Mouse (Mus musculus): ENCODE data around the gene Dsp.

Gene Dsp

DNA sequence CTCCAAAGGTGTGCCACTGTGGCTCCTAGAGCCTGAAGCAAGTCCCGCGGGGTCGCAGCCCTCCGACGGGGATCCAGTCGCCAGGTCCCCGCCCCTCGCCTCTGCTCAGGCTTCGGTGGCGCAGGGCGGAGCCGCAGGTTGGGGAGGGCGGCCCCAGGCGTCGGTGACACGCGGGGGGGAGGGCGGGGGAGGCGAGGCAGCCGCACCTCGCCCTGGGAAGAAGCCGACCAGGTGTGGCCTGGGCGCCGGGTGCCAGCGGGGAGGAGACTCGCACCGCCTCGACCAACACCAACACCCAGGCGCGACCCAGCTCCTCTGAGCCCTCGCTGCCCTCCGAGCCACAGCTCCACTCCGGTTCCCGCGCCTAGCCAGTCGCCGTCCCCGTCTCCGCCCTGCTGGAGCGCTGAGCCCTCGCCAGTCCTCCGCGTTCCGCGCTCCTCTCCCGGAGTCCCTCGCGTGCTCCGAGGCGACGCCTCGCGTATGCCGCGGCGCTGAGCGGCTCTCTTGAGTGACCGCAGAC is at the start of gene Dsp:
Gene Dsp, plus strand, starts transcription at position 226 of the 520 bp plus-strand sequence.
- in situ Hi-C loops (cut with MboI): no loop called here

DNA sequence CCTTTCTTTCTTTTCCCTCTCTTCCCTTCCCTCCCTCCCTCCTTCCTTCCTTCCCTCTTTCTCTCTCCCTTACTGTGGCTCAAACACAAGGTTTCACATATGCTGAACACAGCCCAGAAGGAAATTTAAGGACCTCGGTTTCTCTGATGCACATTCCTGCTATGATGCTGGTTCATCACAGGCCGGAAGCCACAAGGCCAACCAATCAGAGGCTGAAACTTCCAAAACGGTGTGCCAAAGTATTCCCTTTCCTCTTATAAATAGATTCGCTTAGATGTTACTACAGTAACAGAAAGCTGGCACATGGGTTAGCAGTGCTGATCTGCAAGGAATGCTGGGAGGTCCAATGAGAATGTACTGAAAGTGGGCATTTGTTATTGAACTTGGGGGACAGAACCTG is 47.7 kb upstream of the Dsp start:
- in situ Hi-C loops (cut with MboI): no loop called here

DNA sequence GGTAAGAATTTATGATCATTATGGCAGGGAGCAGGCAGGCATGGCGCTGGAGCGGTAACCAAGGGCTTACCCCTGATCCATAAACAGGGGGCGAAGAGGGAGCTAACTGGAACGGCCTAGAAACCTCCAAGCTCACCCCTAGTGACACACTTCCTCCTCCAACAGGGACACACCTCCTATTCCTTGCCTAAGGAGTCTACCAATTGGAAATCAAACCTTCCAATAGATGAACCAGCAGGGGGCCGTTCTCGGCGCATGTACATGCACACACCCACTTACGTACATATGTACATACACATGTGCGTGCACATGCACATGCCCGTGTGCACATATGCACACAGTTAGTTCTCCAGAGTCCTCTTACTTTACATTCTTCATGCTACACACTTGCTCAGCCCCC is 46.6 kb upstream of the Dsp start:
- in situ Hi-C loops (cut with MboI): no loop called here

DNA sequence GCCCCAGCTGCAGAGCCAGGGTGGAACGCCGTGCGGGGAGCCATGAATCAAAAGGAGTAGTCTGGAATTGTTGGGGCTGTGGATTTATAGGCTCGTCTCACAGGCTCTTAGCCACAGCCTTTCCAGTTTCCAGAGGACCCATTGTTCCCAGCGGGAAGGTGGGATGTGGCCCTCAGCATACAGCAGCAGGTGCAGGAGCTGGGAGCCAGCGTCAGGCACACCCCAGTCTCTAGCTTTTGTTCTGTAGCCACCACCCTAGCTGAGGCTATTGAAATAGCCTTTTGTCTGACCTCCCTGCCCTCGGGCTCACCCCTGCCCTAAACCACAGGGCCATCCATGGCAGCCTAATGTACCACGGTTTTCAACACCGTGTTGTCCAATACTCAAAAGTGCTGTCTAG is 42.0 kb upstream of the Dsp start:
- in situ Hi-C loops (cut with MboI): no loop called here

DNA sequence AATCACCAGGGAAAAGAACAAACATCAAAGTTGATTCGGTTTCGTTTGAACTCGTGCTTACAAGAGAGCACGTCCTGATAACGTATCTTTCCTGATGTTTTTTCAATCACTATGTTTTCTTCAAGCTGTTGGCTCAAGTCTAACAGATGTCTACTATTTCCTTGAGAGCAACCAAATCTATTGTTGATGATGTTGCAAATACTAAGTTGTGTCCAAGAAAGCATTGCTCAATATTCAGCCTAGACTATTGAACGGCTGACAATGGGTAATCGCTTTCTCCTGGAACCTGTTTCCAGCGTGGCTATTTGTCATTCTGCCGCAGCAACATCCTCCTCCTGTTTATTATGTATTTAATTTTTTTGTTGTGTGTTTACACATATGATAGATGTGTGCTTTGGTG is 28.8 kb upstream of the Dsp start:
- in situ Hi-C loops (cut with MboI): no loop called here

DNA sequence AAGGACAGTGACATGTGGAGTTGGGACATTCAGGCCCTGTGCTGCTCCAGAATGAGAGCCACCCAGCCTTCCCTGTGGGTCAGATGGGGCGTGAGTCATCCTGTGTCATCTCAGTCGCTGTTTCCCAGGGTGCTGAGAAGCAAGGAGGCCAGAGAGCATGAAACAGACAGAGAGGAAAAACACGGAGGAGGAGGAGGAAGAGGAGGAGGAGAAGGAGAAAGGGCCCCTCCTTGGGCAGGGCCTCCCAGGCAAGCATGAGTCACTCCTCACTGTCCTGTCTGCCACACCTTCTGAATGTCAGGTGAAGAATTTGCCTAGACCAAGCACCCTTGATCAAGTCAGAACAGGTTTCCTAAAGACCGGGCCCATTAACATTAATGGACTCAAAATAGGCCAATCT is 27.4 kb upstream of the Dsp start:
- in situ Hi-C loops (cut with MboI): no loop called here

DNA sequence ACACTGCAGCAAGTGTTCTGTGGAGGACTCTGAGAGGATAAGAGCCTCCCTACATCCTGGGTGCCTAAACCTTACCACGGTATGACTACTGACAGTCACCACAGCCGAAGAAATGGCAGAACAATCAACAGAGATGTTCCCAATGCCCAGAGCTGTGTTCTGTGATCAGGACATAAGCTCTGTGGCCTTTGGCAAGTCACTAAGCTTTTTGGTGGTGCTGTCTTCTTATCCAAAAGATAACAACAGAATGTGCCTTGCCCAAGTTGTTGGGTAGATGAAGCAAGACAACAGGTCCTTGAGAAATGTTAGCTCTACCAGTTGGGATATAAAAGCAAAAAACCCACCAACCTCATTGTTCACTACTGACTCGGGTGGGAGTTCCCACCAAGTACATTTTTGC is 23.4 kb upstream of the Dsp start:
- in situ Hi-C loops (cut with MboI): no loop called here

DNA sequence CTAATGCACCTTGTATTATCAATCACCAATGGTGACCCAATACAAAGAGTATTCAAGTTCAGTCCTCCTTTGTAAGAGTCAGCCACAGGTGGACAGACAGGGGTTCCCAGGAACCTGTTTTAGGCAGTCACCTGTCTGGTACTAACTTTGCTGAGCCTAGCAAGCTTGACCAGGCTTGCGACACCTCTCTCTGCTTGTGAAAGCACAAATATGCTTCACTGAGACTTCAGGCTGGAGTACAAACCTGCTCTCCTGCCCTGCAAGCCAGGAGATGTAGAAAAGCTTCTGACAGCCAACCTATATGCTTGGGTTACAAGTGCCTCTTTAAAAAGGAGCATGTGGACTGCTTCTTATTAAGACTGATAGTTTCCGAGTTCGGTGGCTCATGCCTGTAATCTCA is 22.8 kb upstream of the Dsp start:
- in situ Hi-C loops (cut with MboI): no loop called here

DNA sequence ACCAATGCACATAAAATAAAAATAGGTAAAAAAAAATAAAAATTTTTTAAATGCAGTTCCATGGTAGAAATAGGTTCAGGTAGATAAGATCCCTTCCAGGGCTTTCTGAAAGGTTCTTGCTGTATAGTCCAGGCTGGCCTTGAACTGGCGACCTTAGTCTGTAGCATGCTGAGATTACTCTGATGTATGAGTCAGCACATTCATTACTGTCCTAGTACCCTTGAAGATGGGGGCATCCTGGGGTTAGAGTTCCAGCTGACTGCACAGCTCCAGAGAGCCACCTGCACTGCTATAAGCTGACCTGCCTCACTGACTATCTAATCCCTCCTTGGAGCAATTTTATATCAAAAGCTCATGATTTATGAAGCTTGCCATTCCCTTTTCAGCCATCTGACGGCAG is 21.6 kb upstream of the Dsp start:
- in situ Hi-C loops (cut with MboI): no loop called here

DNA sequence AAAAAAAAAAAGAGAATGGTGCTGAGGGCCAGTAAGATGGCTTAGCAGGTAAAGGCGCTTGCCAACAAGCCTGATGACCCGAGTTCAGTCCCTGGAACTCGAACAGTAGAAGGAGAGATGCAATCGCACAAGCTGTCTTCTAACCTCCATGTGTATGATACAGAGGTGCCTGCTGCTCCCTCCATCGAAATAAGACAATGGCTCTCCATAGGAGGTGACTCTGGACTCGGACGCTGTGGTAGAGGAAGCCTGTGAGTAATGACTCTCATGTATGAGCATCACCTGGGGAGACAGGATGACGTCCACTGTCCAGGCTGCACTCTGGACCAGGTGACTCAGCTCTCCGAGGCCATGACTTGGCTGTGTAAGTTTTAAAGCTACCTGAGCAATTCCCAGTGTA is 21.0 kb upstream of the Dsp start:
- in situ Hi-C loops (cut with MboI): no loop called here

DNA sequence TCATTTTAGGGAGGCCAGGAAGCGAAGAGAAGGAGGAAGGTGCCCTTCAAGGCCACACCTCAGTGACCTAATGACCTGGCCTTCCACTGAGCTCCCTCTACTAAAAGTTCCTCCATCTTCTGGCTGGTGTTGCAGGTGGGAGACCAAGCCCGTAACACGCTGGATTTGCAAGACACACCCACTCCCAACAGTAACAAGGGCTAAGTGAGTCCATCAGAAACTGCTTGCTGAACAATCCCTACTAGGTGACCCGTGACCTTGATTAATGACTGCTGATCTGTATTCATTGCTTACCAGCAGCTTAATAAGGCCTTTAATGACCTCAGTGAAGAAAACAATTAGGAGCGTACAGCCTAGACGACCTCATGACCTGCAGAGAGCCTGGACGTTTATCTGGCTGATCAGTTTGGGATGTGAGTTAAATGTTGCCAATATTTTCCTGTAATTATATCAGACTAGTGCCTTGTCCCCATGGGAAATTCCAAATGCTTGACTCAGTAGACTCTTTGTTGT is 18.0 kb upstream of the Dsp start:
- in situ Hi-C loops (cut with MboI): no loop called here

DNA sequence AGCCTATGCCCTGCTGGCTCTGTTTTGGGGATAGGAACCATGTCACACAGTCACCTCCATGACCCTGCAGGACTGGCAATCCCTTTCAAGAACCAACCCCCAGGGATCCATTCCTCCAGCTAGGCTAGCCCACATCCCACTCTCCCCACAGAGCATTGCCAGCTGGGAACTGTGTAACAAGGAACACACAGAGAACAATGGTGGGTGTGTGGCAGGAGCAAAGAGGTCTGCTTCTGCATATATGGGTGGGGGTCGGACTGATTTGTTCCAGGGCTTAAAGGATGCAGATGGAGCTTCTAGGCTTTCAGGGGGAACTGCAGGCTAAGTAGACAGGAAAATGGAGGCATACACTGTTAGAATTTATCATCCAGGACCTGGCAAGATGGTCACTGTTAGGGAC is 10.6 kb upstream of the Dsp start:
- in situ Hi-C loops (cut with MboI): no loop called here

DNA sequence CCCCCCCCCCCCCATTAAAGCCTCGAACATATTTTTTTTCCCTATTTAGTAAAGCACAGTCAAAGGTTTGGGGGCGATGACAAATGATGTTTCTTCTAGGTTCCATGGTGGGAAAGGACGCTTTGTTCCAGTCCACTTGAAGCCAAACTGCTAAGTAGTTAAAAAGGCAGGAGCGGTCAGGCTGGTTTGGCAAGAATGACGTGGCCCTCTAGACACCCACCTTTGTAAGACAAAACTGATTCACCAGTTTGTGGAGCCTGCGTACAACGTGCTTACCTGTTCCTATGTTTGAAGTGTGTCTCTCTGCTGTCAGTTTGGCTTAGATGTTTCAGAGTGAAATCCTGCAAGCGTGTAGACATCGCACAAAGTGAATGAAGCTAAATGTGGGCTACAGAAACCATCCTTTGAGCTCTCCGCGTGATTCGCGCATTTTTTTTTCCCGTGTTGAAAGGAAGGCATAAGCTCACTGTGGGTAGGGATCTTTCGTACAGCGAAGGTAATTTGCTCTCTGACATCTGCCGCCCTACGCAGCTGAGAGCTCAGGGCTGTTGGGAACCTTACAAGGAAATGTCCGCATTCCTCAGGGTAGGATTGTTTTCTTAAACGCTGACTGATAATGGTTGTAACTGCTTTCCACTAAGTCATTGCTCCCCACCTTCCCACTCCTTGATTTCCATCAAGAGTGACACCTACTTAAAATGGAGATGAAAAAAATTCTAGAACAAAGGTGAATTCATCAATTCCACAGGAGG is 6.0 kb upstream of the Dsp start:
- in situ Hi-C loops (cut with MboI): no loop called here

DNA sequence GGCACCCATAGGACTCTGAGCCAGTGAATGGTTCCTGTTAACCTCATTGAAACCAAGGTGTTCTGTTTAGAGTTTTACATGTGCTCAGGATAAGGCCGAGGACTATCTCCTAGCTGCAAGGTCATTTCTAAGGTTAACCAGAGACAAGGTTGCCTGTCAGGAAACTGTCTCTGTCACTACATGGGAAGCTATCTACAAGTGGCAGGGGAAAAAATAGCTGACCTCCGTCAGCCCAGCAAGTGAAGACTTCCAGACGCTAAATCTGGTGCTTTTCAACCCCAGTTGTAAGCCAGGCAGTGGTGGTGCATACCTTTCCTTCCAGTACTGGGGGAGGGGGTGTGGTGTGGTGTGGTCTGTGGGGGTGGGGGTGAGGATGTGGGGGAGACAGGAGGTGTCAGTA is 2.7 kb upstream of the Dsp start:
- in situ Hi-C loops (cut with MboI): no loop called here

DNA sequence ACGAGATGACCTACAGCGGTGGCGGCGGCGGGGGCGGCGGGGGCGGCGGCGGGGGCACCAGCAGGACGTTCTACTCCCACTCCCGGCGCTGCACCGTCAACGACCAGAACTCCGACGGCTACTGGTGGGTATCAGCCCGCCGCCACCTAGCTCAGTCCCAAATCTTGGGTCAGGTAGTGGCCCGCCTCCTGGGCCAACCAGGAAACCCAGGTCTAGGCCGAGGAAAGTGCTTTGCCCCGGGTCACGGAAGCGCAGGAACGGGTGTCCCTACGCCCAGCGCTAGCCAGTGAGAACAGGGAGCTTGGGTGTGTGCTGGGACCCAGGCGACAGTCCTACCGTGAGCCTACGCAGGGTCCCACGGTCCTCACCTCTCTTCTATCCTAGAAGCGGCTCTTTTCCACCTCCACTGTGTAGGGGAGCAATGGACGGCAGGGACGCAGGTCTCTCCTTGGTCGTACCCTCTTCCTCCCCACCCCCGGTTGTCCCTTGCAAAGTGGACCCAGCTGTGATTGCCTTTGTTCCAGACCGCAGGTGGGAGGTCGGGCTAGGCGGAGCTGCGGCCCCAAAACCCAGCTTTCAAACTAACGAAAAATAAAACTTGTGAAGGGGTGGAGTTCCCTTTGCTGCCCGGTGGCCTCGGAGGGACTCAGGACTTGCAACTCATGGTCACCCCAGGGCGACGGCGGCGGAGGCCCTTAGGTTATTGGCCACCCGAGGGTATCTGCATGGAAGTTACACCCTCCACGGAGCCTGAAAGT is 756 bp downstream of the Dsp start:
- in situ Hi-C loops (cut with MboI): no loop called here

DNA sequence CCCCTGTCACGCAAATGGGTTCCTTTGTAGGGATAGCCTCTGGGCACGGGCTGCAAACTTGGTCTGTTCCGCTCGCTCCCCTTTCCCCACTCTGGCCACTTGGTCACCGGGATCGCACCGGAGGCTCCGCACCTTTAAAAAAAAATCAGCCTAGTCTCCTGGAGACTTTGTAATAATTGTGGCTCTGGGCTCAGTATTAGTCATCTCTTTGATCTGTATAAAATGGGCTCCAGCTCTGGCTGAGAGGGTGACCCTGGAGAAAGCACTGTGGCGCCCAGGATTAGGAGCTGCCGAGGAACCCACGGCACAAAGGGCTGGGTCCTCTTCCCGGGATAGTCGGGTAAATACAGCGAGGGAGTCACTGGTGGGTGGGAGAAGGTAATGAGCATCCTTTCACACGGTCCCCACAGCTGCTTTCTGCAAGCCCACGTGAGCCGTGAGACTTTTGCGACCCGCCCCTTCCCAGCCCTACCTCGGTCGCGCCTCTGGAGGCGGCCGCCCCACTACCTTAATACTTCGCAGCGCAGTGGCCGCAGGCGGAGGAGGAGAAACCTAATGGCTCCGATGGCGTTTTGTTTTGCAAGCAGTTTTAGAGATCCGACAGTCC is 1.4 kb downstream of the Dsp start:
- in situ Hi-C loops (cut with MboI): no loop called here

DNA sequence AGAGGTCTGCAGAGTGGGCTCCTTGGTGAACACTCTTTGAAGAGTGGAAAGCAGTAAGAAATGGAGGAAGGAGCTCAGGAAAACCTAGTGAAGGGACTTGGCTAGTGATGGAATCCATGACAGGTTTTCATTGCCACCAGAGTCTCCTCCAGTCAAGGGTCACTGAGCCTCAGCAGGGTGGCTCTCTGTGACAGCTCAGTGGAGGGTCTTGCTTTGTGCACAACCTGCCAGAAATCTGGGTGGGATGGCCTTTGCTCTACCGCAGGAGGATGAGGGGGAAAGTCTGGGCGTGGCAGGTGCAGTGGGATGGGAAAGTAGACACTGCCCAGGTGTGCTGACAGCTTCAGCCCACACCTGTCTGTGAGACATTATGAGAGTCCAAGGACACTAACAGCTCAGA is 4.4 kb downstream of the Dsp start:
- in situ Hi-C loops (cut with MboI): no loop called here

DNA sequence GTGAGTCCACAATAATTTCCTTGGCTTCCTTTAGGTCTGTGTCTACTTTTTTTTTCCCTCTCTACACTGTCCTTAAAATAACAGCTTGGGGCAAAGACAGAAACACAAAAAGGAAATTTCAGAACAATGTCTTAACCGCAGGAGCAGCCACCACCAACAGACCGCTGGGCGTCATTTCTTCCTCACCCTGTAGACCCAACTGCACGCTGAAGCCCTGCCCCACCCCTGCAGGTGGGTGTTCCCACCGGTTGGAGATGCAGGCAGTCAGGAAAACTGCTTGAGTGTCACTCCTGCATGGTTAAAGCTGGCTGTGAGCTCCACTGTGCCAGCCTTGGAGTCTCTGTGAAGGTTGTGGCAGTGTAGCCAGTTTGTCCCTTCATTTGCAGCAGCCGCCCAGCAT is 6.5 kb downstream of the Dsp start:
- in situ Hi-C loops (cut with MboI): no loop called here

DNA sequence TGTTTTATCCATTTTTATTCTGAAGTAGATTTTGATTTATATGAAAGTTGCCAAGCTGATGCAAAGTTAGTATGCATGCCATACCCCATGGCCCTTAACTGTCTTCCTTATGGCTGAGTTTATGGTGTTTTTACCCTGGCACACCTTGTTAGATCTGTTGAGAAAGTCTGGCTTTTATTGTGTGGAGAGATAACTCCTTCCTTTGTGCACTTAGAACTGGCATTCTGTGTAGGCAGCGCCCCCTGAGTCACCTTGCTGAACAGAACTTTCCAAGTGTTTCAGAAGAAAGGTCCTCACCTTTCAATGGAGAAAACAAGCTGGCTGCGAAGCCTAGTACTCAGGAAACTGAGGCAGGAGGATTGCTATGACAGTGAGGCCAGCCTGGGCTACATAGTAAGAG is 10.9 kb downstream of the Dsp start:
- in situ Hi-C loops (cut with MboI): no loop called here

DNA sequence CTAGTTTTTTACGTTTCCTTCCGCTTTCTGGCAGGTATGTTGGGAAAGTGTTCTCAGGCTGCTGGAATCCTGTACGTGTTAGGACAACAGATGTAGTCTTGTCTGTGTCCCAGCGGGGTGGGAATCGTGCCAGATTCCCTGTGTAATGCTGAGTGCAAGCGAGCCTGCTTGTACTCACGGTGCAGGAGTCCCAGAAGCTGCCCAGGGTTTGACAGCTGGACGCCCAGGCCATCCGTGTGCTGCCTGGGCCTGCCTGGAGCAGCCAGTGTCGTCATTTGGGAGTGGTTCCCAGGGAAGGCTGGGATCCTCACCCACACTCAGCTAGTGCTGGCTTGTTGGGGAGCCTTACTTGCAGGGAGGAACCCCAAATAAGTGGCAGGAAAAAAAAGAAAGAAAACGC is 11.6 kb downstream of the Dsp start:
- in situ Hi-C loops (cut with MboI): no loop called here

DNA sequence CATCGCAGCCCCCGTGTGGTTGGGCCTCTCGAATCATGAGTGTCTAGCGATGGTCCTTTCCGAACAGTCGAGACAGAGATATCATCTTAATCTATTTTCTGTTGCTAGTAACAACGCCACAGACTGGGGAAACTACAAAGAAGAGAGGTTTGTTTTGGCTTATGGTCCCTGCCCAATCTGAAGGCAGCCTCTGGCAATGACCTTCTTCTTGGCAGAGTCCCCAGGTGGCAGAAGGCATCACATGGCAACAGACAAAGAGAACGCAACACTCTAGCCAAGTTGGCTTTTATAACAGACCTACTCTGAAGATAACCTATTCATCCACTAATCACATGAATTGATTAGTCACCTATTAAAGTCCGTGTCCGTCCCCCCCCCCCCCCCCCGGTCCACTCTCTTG is 13.8 kb downstream of the Dsp start:
- in situ Hi-C loops (cut with MboI): no loop called here

DNA sequence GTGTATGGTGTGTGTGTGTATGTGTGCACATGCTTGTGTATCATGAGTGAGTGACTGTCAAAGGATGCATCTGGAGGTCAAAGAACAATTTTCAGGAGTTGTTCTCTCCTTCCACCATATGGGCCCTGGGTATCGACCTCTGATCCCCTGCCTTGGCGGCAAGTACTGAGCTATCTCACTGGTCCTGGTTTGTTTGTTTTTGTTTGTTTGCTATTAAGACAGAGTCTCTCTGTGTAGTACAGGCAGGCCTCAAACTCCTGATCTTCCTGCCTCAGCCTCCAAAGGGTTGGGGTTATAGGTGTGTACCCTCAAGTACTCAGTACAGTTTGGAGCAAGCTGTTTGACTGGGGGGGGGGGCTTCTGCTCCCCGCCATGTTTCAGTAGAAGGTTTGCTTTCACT is 16.0 kb downstream of the Dsp start:
- in situ Hi-C loops (cut with MboI): no loop called here

DNA sequence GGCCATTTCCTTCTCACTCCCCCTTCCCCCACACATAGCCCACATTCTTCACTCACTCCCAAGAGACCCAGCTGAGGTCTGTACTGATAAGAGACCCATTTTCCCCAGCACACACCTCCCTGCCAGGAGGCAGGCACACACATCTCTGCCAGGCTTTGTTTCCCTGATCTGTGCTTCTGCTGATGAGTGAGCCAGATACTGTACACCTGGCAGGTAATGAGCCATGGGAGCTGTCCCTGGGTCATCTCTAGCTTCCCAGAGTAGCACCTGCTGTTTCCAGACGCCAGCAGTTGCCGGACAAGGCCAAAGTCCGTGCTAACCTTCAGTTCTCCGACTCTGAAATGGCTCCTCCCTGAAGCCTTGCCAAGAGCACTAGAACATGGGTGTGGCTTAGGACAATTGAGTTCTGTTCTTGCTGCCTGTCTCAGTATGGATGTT is 19.6 kb downstream of the Dsp start:
- in situ Hi-C loops (cut with MboI): no loop called here

All from mature B cell (primary cell).